Mouse (Mus musculus): ENCODE results near the gene Swsap1. TPM values are rescaled to one million over a fixed set of nuclear protein-coding genes. Genes with fewer than 3 reads are reported as not detected.
A peak's percentile ranks its signal among the peaks of the same experiment; 100 is the strongest.

The Swsap1 gene
- polyA plus RNA-seq, 1 experiment, result 10.5 TPM

DNA sequence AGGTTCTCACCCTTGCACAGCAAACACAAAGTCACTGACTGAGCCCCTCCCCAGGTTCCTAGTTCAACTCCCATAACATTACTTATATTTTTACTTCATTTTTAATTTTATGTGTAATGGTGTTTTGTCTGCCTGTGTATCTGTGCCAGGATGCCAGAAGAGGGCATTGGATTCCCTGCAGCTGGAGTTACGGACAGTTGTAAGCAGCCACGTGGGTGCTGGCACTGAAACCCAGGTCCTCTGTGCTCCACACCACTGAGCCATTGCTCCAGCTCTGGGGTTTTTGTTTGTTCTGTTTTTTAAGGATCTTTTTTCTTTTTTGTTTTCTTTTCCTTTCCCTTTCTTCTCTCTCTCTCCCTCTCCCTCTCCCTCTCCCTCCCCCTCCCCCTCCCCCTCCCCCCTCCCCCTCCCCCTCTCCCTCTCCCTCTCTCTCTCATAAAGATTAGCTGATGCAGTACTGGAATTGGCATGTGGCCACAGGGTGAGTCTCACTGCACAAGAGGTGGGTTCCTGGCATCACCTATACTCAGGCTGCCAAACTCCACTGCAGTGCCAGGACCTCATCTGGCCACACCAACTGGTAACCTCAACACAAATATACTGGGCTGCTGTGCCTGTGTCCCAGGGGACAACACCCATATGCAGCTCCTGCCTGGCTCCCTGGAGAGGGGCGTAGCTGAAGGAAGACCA lies 40.8 kb downstream of the Swsap1 start:
- no peak overlapping the region for H3K27ac ChIP-seq (ENCODE audit: insufficient read depth, low read depth, low read length)
- TF ChIP-seq CTCF (conservative IDR thresholded peaks at IDR 0.05; ENCODE audit: insufficient read depth, insufficient read length, low read depth, low read length) (no peak), POLR2A (IDR thresholded peaks at IDR 0.05; ENCODE audit: low read depth, low read length) (no peak)
- 81% methylated on average over 3 of the region's 3 CpGs for WGBS

DNA sequence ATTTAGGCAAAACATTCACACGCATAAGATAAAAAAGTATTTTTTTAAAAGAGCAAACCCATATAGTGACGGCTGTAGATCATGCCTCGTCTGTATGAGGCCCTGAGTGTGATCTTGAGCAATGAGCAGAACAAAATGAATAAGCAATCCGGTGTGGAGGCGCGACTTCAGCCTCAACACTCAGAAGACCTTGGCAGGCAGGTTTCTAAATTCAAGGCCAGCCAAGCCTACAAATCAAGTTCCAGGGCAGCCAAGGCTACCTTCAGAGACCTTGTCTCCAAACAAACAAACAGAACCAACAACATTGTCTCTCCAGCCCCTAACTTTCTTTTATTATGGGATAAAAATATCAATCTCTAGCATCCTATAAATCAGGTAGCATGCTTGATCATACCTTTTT lies 44.7 kb downstream of the Swsap1 start:
- Histone ChIP-seq H3K27me3 (replicated peaks; ENCODE audit: control insufficient read depth, insufficient read depth, low read length) (no peaks in the 10 kb centered on the region), H3K4me1 (ENCODE audit: control insufficient read depth, insufficient read depth, low read length) (peaks cover 5% of the 10 kb centered on the region), H3K27ac (ENCODE audit: insufficient read depth, low read depth, low read length) (no peak overlapping the region), H3K4me3 (ENCODE audit: insufficient read depth, low read depth, low read length) (no peak overlapping the region), H3K36me3 (ENCODE audit: control insufficient read depth, insufficient read depth, low read length) (no peaks in the 10 kb centered on the region)
- TF ChIP-seq POLR2A (IDR thresholded peaks at IDR 0.05; ENCODE audit: low read depth, low read length), result no peak
- TF ChIP-seq CTCF (conservative IDR thresholded peaks at IDR 0.05; ENCODE audit: insufficient read depth, insufficient read length, low read depth, low read length), result no peak
- no peak for DNase-seq
- whole genome bisulfite sequencing, result 93% methylated on average over 6 of the region's 6 CpGs

More for the DNA sequence above, 40.8 kb downstream of the Swsap1 start:
- Histone ChIP-seq H3K27me3 (replicated peaks; ENCODE audit: control insufficient read depth, insufficient read depth, low read length) (no peaks in the 10 kb centered on the region), H3K4me3 (ENCODE audit: insufficient read depth, low read depth, low read length) (no peak overlapping the region), H3K4me1 (ENCODE audit: control insufficient read depth, insufficient read depth, low read length) (no peaks in the 10 kb centered on the region; the same call in 1 of the 2 replicates), H3K36me3 (ENCODE audit: control insufficient read depth, insufficient read depth, low read length) (no peaks in the 10 kb centered on the region)
- no peak for DNase-seq

DNA sequence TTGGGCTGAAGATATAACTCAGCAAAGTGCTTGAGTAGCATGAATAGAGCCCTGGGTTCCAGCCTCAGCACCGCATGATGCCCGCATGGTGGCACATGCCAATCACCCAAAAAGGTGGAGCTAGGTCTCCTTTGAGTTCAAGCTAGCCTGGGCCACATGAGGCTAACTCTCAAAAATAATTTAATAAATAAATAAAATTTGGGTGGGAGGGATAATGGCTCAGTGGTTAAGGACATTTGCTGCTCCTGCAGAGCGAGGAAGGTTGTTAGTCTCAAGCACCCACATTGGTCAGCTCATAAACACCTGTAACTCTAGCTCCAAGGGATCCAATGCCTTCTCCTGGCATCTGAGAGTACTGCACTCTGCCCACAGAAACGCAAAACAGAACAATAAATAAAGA lies 46.1 kb downstream of the Swsap1 start:
- Histone ChIP-seq H3K27me3 (replicated peaks; ENCODE audit: control insufficient read depth, insufficient read depth, low read length) (no peaks in the 10 kb centered on the region), H3K4me3 (ENCODE audit: insufficient read depth, low read depth, low read length) (no peak overlapping the region), H3K4me1 (ENCODE audit: control insufficient read depth, insufficient read depth, low read length) (peaks cover 5% of the 10 kb centered on the region), H3K27ac (ENCODE audit: insufficient read depth, low read depth, low read length) (no peak overlapping the region), H3K36me3 (ENCODE audit: control insufficient read depth, insufficient read depth, low read length) (no peaks in the 10 kb centered on the region)
- no peak for TF ChIP-seq CTCF (conservative IDR thresholded peaks at IDR 0.05; ENCODE audit: insufficient read depth, insufficient read length, low read depth, low read length)
- 81% methylated on average over 4 of the region's 4 CpGs for WGBS
- no peak for DNase-seq

DNA sequence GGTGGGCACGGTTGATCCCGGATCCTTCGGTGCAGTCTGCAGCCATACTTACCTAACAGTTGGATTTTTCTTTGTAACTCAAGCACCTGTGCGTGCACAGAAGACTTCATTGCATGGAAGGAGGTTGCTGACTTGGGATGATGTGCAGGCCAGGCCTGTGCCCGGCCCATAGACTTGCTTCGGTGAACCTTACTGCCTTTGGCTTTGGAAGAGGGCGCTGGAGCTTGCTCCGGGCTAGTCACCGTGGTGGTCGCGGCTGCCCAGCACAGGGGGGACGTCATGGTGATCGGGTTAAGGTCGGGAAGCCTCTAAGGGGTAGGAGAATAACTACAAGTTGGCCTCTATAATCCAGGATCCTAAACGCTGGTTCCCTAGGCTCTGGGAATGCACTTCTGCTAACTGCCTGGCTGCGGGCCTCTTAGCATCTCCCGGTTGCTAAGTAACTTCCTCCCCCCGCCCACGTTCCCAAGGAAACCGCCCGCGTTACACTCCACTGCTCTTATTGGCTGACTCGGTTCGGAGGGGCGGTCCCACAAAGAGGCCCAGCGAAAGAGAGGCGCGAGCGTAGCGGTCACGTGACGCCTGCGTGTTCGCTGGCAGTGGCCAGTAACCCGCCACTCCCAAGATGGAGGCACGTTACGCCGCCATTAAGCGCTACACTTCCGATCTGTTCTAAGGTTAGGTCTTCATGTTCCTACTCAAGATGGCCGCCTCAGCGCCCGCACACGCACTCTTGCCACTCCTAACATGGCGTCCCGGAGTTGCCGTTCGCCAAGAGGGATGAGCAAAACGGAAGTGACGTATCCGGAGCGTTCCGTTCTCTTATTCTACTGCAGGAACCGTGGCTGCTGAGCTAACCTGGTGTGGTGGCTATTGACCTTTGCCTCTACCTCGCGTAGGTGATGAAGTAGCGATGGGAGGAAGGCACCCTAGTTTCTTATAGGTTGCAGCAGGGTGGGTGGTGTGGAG lies 46.9 kb downstream of the Swsap1 start, which contains the start of the genes Ccdc151 and Prkcsh:
Gene Ccdc151 (minus strand): TSS at position 441 of the 969 bp plus-strand sequence.
Gene Prkcsh (plus strand): TSS at position 613 of the 969 bp plus-strand sequence.
- TF ChIP-seq CTCF (conservative IDR thresholded peaks at IDR 0.05; ENCODE audit: insufficient read depth, insufficient read length, low read depth, low read length) (no peak), POLR2A (IDR thresholded peaks at IDR 0.05; ENCODE audit: low read depth, low read length) (no peak)
- Histone ChIP-seq H3K4me3 (ENCODE audit: insufficient read depth, low read depth, low read length) (peak within 1 kb of the TSS; percentile 80), H3K27me3 (replicated peaks; ENCODE audit: control insufficient read depth, insufficient read depth, low read length) (no peaks in the 10 kb centered on the region), H3K27ac (ENCODE audit: insufficient read depth, low read depth, low read length) (peak within 1 kb of the TSS; percentile 19; the same call in 1 of the 2 replicates), H3K4me1 (ENCODE audit: control insufficient read depth, insufficient read depth, low read length) (peaks cover 5% of the 10 kb centered on the region), H3K36me3 (ENCODE audit: control insufficient read depth, insufficient read depth, low read length) (no peaks in the 10 kb centered on the region)
- DNase-seq, result peak; percentile 100
- 6% methylated on average over 57 of the region's 57 CpGs for WGBS

DNA sequence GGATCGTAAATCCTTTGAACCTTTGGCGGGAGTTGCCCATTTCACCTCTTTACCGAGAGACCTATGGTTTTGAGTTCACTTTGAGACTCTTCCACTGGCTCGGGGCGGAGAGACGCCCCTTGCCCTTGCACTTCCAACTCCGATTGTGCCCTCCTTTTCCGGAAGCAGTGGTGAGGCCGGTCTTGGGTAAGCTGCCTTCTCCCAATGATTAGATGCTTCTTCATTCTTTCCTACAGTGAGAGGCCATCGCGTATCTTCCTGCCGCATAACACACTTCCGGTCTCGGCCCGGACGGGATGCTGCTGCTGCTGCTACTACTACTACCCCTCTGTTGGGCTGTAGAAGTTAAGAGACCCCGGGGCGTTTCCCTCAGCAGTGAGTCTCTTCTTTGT lies 47.6 kb downstream of the Swsap1 start:
- peaks cover 5% of the 10 kb centered on the region for H3K4me1 ChIP-seq (ENCODE audit: control insufficient read depth, insufficient read depth, low read length)
- no peak for TF ChIP-seq POLR2A (IDR thresholded peaks at IDR 0.05; ENCODE audit: low read depth, low read length)
- no peak for TF ChIP-seq CTCF (conservative IDR thresholded peaks at IDR 0.05; ENCODE audit: insufficient read depth, insufficient read length, low read depth, low read length)
- H3K27ac ChIP-seq (ENCODE audit: insufficient read depth, low read depth, low read length), result peak overlapping the region; percentile 19; the same call in 1 of the 2 replicates
- H3K27me3 ChIP-seq (replicated peaks; ENCODE audit: control insufficient read depth, insufficient read depth, low read length), result no peaks in the 10 kb centered on the region
- no peaks in the 10 kb centered on the region for H3K36me3 ChIP-seq (ENCODE audit: control insufficient read depth, insufficient read depth, low read length)
- H3K4me3 ChIP-seq (ENCODE audit: insufficient read depth, low read depth, low read length), result peak overlapping the region; percentile 80
- DNase-seq, result no peak
- WGBS, result 1% methylated on average over 18 of the region's 18 CpGs

DNA sequence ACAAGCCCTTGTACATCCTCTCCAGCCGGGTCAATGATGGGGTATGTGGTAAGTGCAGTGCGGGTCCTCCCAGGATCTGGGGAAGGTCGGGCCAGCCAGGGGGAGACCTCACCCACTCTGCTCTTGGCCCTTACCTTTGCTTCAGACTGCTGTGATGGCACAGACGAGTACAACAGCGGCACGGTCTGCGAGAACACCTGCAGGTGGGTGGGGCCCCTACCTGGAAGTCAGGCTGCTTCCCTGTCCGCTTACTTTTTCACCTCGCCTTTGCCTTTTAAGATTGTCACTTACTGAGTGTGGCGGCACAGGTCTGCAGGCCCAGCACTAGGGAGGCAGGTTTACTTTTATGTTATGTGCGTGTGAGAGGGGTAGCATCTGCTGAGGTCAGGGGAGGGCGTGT lies 49.0 kb downstream of the Swsap1 start:
- DNase-seq, result no peak
- H3K36me3 ChIP-seq (ENCODE audit: control insufficient read depth, insufficient read depth, low read length), result peaks cover 3% of the 10 kb centered on the region

More for the DNA sequence above, 49.0 kb downstream of the Swsap1 start:
- WGBS, result 93% methylated on average over 12 of the region's 12 CpGs
- Histone ChIP-seq H3K4me1 (ENCODE audit: control insufficient read depth, insufficient read depth, low read length) (peaks cover 5% of the 10 kb centered on the region), H3K27ac (ENCODE audit: insufficient read depth, low read depth, low read length) (no peak overlapping the region), H3K4me3 (ENCODE audit: insufficient read depth, low read depth, low read length) (no peak overlapping the region), H3K27me3 (replicated peaks; ENCODE audit: control insufficient read depth, insufficient read depth, low read length) (no peaks in the 10 kb centered on the region)
- no peak for TF ChIP-seq POLR2A (IDR thresholded peaks at IDR 0.05; ENCODE audit: low read depth, low read length)
- TF ChIP-seq CTCF (conservative IDR thresholded peaks at IDR 0.05; ENCODE audit: insufficient read depth, insufficient read length, low read depth, low read length), result no peak

Other genes with a start within 250 kb of the Swsap1 start
- 26.9 and 28.8 TPM in 2 replicates for gene Ldlr, start 232.3 kb upstream of the Swsap1 start, polyA plus RNA-seq (2012; rRNA removed)
- gene Spc24, start 195.5 kb upstream of the Swsap1 start, polyA plus RNA-seq (2012; rRNA removed), result 3.4 and 6.0 TPM in 2 replicates
- 21.8 and 23.6 TPM in 2 replicates for gene Kank2, start 157.0 kb upstream of the Swsap1 start, polyA plus RNA-seq (2012; rRNA removed)
- gene Angptl8, start 120.2 kb upstream of the Swsap1 start, polyA plus RNA-seq (2012; rRNA removed), result 11.9 and 19.5 TPM in 2 replicates
- 67.7 and 84.6 TPM in 2 replicates for gene Dock6, start 103.1 kb upstream of the Swsap1 start, polyA plus RNA-seq (2012; rRNA removed)
- 27.1 and 32.9 TPM in 2 replicates for gene Rab3d, start 37.6 kb upstream of the Swsap1 start, polyA plus RNA-seq (2012; rRNA removed)
- gene Ccdc159, start 28.3 kb upstream of the Swsap1 start, polyA plus RNA-seq (2012; rRNA removed), result 4.3 and 4.8 TPM in 2 replicates
- 313 and 353 TPM in 2 replicates for gene Tmem205, start 28.2 kb upstream of the Swsap1 start, polyA plus RNA-seq (2012; rRNA removed)
- gene Plppr2, start 18.7 kb upstream of the Swsap1 start, polyA plus RNA-seq (2012; rRNA removed), result 6.0 and 9.1 TPM in 2 replicates
- 14.0 and 16.7 TPM in 2 replicates for gene Epor, start 7.8 kb downstream of the Swsap1 start, polyA plus RNA-seq (2012; rRNA removed)
- gene Rgl3, start 33.7 kb downstream of the Swsap1 start, polyA plus RNA-seq (2012; rRNA removed), result 88.2 and 111 TPM in 2 replicates
- gene Ccdc151, start 46.9 kb downstream of the Swsap1 start, polyA plus RNA-seq (2012; rRNA removed), result 2.5 and 2.9 TPM in 2 replicates
- gene Prkcsh, start 47.1 kb downstream of the Swsap1 start, polyA plus RNA-seq (2012; rRNA removed), result 94.9 and 103 TPM in 2 replicates
- gene Elavl3, start 96.3 kb downstream of the Swsap1 start, polyA plus RNA-seq (2012; rRNA removed), result 0.62 and 0.64 TPM in 2 replicates
- not detected in 2 replicates for gene Gm49318, start 115.5 kb downstream of the Swsap1 start, polyA plus RNA-seq (2012; rRNA removed)
- gene Zfp653, start 115.6 kb downstream of the Swsap1 start, polyA plus RNA-seq (2012; rRNA removed), result 13.6 and 15.8 TPM in 2 replicates
- 130 and 143 TPM in 2 replicates for gene Ecsit, start 129.7 kb downstream of the Swsap1 start, polyA plus RNA-seq (2012; rRNA removed)
- gene Cnn1, start 143.5 kb downstream of the Swsap1 start, polyA plus RNA-seq (2012; rRNA removed), result 2.8 and 12.0 TPM in 2 replicates
- 163 and 174 TPM in 2 replicates for gene Elof1, start 161.4 kb downstream of the Swsap1 start, polyA plus RNA-seq (2012; rRNA removed)
- gene Acp5, start 180.0 kb downstream of the Swsap1 start, polyA plus RNA-seq (2012; rRNA removed), result 166 and 178 TPM in 2 replicates
- 71.4 and 76.5 TPM in 2 replicates for gene Pigyl, start 201.1 kb downstream of the Swsap1 start, polyA plus RNA-seq (2012; rRNA removed)
- not detected in 2 replicates for gene Zfp872, start 232.3 kb downstream of the Swsap1 start, polyA plus RNA-seq (2012; rRNA removed)